Mouse (Mus musculus): ENCODE data around the gene Ddx42. TPM values are rescaled to one million over a fixed set of nuclear protein-coding genes. Genes with fewer than 3 reads are reported as not detected.

The Ddx42 gene
- polyA plus RNA-seq (2015; fragmentation: Nextera tagmentation; extraction: Ambion mirVana): 69.6 and 70.0 TPM in 2 replicates

GRCm38 (mm10) chr11:106216730-106217490 is at the start of gene Ddx42:
Gene Ddx42, plus strand, starts transcription at chr11:106216926.
- peak within 1 kb of the TSS; percentile 98 for H3K9ac ChIP-seq (ENCODE audit: low read length)
- H3K4me1 ChIP-seq (ENCODE audit: control insufficient read depth, insufficient read depth, low read length): peaks cover 22% of the 10 kb centered on the region
- peak; percentile 94 for ATAC-seq (ENCODE audit: insufficient read depth, low FRiP score)
- H3K4me3 ChIP-seq (replicated peaks; ENCODE audit: low read length): peak within 1 kb of the TSS; percentile 99
- under 1% methylated on average over 70 of the region's 70 CpGs for WGBS
- H3K4me2 ChIP-seq (ENCODE audit: low read depth, low read length): peak within 1 kb of the TSS; percentile 75
- no peaks in the 10 kb centered on the region for H3K36me3 ChIP-seq (ENCODE audit: control insufficient read depth, insufficient read depth, low read length)
- no peaks in the 10 kb centered on the region for H3K9me3 ChIP-seq (replicated peaks; ENCODE audit: control insufficient read depth, low read length)
- H3K27ac ChIP-seq (ENCODE audit: low read length): peak within 1 kb of the TSS; percentile 98
- no peaks in the 10 kb centered on the region for H3K27me3 ChIP-seq (ENCODE audit: control insufficient read depth, insufficient read depth, low read length)

GRCm38 (mm10) chr11:106167435-106167834 is 49.3 kb upstream of the Ddx42 start:
- no peak overlapping the region for H3K9ac ChIP-seq (ENCODE audit: low read length)
- H3K4me3 ChIP-seq (replicated peaks; ENCODE audit: low read length): no peak overlapping the region
- no peaks in the 10 kb centered on the region for H3K36me3 ChIP-seq (ENCODE audit: control insufficient read depth, insufficient read depth, low read length)
- H3K27me3 ChIP-seq (ENCODE audit: control insufficient read depth, insufficient read depth, low read length): no peaks in the 10 kb centered on the region
- ATAC-seq (ENCODE audit: insufficient read depth, low FRiP score): peak; percentile 81; the same call in 1 of the 2 replicates
- H3K4me2 ChIP-seq (ENCODE audit: low read depth, low read length): no peak overlapping the region
- H3K4me1 ChIP-seq (ENCODE audit: control insufficient read depth, insufficient read depth, low read length): no peaks in the 10 kb centered on the region
- H3K9me3 ChIP-seq (replicated peaks; ENCODE audit: control insufficient read depth, low read length): no peaks in the 10 kb centered on the region
- WGBS: 68% methylated on average over 5 of the region's 5 CpGs
- H3K27ac ChIP-seq (ENCODE audit: low read length): peak overlapping the region; percentile 73

GRCm38 (mm10) chr11:106170807-106171206 is 45.9 kb upstream of the Ddx42 start:
- no peaks in the 10 kb centered on the region for H3K27me3 ChIP-seq (ENCODE audit: control insufficient read depth, insufficient read depth, low read length)
- no peaks in the 10 kb centered on the region for H3K36me3 ChIP-seq (ENCODE audit: control insufficient read depth, insufficient read depth, low read length)
- 74% methylated on average over 7 of the region's 7 CpGs for WGBS
- no peak overlapping the region for H3K4me3 ChIP-seq (replicated peaks; ENCODE audit: low read length)
- no peaks in the 10 kb centered on the region for H3K4me1 ChIP-seq (ENCODE audit: control insufficient read depth, insufficient read depth, low read length)
- no peak overlapping the region for H3K27ac ChIP-seq (ENCODE audit: low read length)
- H3K9me3 ChIP-seq (replicated peaks; ENCODE audit: control insufficient read depth, low read length): no peaks in the 10 kb centered on the region
- ATAC-seq (ENCODE audit: insufficient read depth, low FRiP score): peak; percentile 57; the same call in 1 of the 2 replicates
- H3K9ac ChIP-seq (ENCODE audit: low read length): no peak overlapping the region
- no peak overlapping the region for H3K4me2 ChIP-seq (ENCODE audit: low read depth, low read length)

- no peak for ATAC-seq (ENCODE audit: insufficient read depth, low FRiP score)
- Histone ChIP-seq H3K4me3 (replicated peaks; ENCODE audit: low read length) (no peak overlapping the region), H3K4me1 (ENCODE audit: control insufficient read depth, insufficient read depth, low read length) (no peaks in the 10 kb centered on the region), H3K9ac (ENCODE audit: low read length) (no peak overlapping the region), H3K27ac (ENCODE audit: low read length) (no peak overlapping the region), H3K27me3 (ENCODE audit: control insufficient read depth, insufficient read depth, low read length) (no peaks in the 10 kb centered on the region), H3K9me3 (replicated peaks; ENCODE audit: control insufficient read depth, low read length) (no peaks in the 10 kb centered on the region), H3K4me2 (ENCODE audit: low read depth, low read length) (no peak overlapping the region), H3K36me3 (ENCODE audit: control insufficient read depth, insufficient read depth, low read length) (no peaks in the 10 kb centered on the region)
- 94% methylated on average over 2 of the region's 2 CpGs for WGBS
Measured at GRCm38 (mm10) chr11:106173228-106173627, 43.5 kb upstream of the Ddx42 start.

GRCm38 (mm10) chr11:106174372-106174771 is 42.4 kb upstream of the Ddx42 start:
- H3K27me3 ChIP-seq (ENCODE audit: control insufficient read depth, insufficient read depth, low read length): no peaks in the 10 kb centered on the region
- H3K4me3 ChIP-seq (replicated peaks; ENCODE audit: low read length): no peak overlapping the region
- H3K27ac ChIP-seq (ENCODE audit: low read length): no peak overlapping the region
- no peak for ATAC-seq (ENCODE audit: insufficient read depth, low FRiP score)
- H3K9ac ChIP-seq (ENCODE audit: low read length): no peak overlapping the region
- no peak overlapping the region for H3K4me2 ChIP-seq (ENCODE audit: low read depth, low read length)
- H3K9me3 ChIP-seq (replicated peaks; ENCODE audit: control insufficient read depth, low read length): no peaks in the 10 kb centered on the region
- no peaks in the 10 kb centered on the region for H3K36me3 ChIP-seq (ENCODE audit: control insufficient read depth, insufficient read depth, low read length)
- whole genome bisulfite sequencing: 71% methylated on average over 5 of the region's 5 CpGs
- H3K4me1 ChIP-seq (ENCODE audit: control insufficient read depth, insufficient read depth, low read length): no peaks in the 10 kb centered on the region

- WGBS: 47% methylated on average over 3 of the region's 3 CpGs
- Histone ChIP-seq H3K36me3 (ENCODE audit: control insufficient read depth, insufficient read depth, low read length) (no peaks in the 10 kb centered on the region), H3K9ac (ENCODE audit: low read length) (no peak overlapping the region), H3K9me3 (replicated peaks; ENCODE audit: control insufficient read depth, low read length) (no peaks in the 10 kb centered on the region), H3K4me1 (ENCODE audit: control insufficient read depth, insufficient read depth, low read length) (no peaks in the 10 kb centered on the region; the same call in 1 of the 2 replicates), H3K27me3 (ENCODE audit: control insufficient read depth, insufficient read depth, low read length) (no peaks in the 10 kb centered on the region), H3K27ac (ENCODE audit: low read length) (no peak overlapping the region), H3K4me3 (replicated peaks; ENCODE audit: low read length) (no peak overlapping the region), H3K4me2 (ENCODE audit: low read depth, low read length) (no peak overlapping the region)
- ATAC-seq (ENCODE audit: insufficient read depth, low FRiP score): no peak
Measured at GRCm38 (mm10) chr11:106175081-106175480, 41.6 kb upstream of the Ddx42 start.

- Histone ChIP-seq H3K4me3 (replicated peaks; ENCODE audit: low read length) (no peak overlapping the region), H3K36me3 (ENCODE audit: control insufficient read depth, insufficient read depth, low read length) (no peaks in the 10 kb centered on the region), H3K27ac (ENCODE audit: low read length) (no peak overlapping the region), H3K4me2 (ENCODE audit: low read depth, low read length) (no peak overlapping the region), H3K9ac (ENCODE audit: low read length) (no peak overlapping the region), H3K27me3 (ENCODE audit: control insufficient read depth, insufficient read depth, low read length) (no peaks in the 10 kb centered on the region), H3K4me1 (ENCODE audit: control insufficient read depth, insufficient read depth, low read length) (no peaks in the 10 kb centered on the region; the same call in 1 of the 2 replicates), H3K9me3 (replicated peaks; ENCODE audit: control insufficient read depth, low read length) (no peaks in the 10 kb centered on the region)
- 51% methylated on average over 5 of the region's 5 CpGs for WGBS
- no peak for ATAC-seq (ENCODE audit: insufficient read depth, low FRiP score)
Measured at GRCm38 (mm10) chr11:106176372-106176771, 40.4 kb upstream of the Ddx42 start.

- no peaks in the 10 kb centered on the region for H3K9me3 ChIP-seq (replicated peaks; ENCODE audit: control insufficient read depth, low read length)
- ATAC-seq (ENCODE audit: insufficient read depth, low FRiP score): no peak
Measured at GRCm38 (mm10) chr11:106178036-106178782, 38.5 kb upstream of the Ddx42 start.

More at GRCm38 (mm10) chr11:106178036-106178782, 38.5 kb upstream of the Ddx42 start:
- Histone ChIP-seq H3K27ac (ENCODE audit: low read length) (no peak overlapping the region), H3K4me1 (ENCODE audit: control insufficient read depth, insufficient read depth, low read length) (no peaks in the 10 kb centered on the region; the same call in 1 of the 2 replicates), H3K36me3 (ENCODE audit: control insufficient read depth, insufficient read depth, low read length) (no peaks in the 10 kb centered on the region), H3K4me2 (ENCODE audit: low read depth, low read length) (no peak overlapping the region), H3K27me3 (ENCODE audit: control insufficient read depth, insufficient read depth, low read length) (no peaks in the 10 kb centered on the region), H3K4me3 (replicated peaks; ENCODE audit: low read length) (no peak overlapping the region), H3K9ac (ENCODE audit: low read length) (no peak overlapping the region)
- WGBS: 66% methylated on average over 5 of the region's 5 CpGs
